Mouse (Mus musculus) thymus, adult 2 months (tissue): ENCODE data around the gene Gnl1.

Source experiments
- CTCF ChIP-seq: fragments of 200-500 bp; IDR thresholded peaks from 2 replicates; pipeline ENCODE4 v1.5.1; 2012; ENCODE audit warnings: mild to moderate bottlenecking, control low read depth, low read length, moderate library complexity, borderline replicate concordance; ENCODE audit not compliant: control insufficient read depth, poor library complexity, insufficient read depth; ENCODE audit errors: extremely low read depth
- POLR2A ChIP-seq: fragments of 200-500 bp; IDR thresholded peaks from 2 replicates; pipeline ENCODE4 v1.6.1; 2012; ENCODE audit warnings: mild to moderate bottlenecking, low read length, control low read depth, moderate library complexity; ENCODE audit not compliant: control insufficient read depth, poor library complexity, insufficient read depth; ENCODE audit errors: extremely low read depth

DNA sequence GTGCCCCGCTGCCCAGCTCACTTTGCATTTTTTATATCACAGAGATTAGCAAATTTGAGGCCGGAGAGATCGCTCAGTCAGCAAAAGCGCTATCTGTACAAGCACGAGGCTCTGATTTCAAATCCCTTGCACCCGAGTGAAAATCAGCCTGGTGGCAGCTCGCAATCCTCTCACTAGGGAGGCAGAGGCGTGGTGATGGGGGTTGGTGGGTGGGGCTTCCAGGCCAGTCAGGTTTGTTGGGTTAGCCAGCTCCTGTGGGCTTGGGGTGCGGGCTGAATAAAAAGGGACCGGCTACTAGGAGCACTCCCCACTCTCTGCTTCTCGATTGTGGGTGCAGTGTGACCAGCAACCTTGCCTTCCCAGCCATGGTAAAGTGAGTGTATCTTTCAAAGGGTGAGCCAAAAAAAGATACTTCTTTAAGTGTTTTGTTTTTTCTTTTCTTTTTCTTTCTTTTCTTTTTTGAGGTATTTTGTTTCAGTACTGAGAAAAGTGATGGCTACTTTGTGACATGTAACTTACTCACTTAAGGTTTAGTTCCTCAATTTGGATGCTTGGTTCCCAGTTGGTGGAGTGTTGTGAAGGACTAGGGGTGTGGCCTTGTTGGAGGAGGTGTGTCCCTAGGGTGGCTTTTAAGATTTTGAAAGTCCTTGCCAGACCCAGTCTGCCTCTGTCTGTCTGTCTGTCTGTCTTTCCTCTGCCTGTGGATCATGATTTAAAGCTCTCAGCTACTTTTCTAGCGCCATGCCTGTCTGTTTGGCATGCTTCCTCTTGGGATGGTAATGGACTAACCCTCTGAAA lies 18.3 kb downstream of the Gnl1 start:
- TF ChIP-seq CTCF, result no peak
- TF ChIP-seq POLR2A, result no peak
